Mouse (Mus musculus) kidney, postnatal 36 days (tissue): Measurements from ENCODE around the gene C1qtnf9.

Experiments
- DNase-seq, 2 experiments: peaks; one replicate each; pipeline ENCODE4 v3.0.0; 2021 to 2022; ENCODE audit warnings: mixed read lengths in 2 of 2

Gene C1qtnf9

DNA sequence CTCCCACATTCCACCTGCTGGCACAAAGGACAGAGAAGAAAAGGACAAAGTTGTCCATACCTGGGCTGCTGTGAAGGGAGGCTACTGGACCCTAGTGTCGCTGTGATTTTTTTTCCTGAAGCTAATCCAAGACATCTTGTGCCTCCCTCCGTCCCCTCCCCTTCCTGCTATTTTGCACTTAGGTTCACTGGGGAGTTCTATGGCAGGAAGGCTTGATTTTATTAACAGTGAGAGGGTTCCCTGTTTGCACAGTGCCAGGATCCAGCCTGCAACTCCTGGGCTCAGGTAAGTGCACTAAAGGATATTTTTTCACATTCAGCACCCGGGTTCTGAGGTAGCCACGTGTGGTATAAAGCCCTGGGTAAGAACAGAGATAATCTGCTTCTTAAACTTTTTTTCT lies at the start of gene C1qtnf9:
C1qtnf9 (plus strand) TSS at position 251 of the 400 bp plus-strand sequence.
- DNase-seq: no peak

DNA sequence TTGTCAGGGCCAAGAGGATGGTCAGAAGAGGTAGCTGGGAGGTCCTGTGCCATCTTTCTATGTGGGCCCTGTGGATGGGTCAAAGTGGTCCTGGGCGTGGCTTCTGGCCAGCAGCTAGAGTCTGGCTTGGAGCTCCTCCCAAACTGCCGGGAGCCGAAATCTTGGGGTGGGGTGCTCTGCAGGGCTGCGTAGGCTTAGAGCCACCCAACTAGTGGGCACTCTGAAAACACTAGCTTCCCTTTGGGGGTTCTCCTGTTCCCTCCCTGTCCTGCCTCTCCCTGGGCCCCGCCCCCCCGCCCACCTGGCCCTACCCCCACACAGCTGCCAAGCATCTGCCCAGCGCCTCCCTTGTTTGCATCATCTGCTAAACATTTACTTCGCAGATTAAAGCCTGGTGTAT lies 46.6 kb upstream of the C1qtnf9 start:
- DNase-seq: no peak

DNA sequence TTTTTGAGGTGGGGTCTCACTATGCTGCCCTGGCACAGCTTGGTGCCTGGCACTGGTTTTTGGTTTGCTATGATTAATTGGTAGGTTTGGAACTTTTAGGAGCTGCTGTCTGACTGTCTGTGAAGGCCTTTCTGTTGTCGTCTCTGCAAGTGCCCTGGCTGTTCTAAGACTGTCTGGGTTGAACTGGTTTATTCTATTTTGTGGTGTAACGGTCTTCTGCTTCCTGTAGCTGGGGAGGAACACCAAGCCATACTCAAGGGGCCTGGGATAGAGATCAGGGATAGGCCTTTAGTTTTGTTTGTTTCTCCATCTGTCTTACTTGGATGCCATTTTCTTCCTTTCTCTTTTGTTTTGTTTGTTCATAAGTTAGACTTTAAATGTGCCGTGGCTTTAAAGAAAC lies 46.0 kb upstream of the C1qtnf9 start:
- no peak for DNase-seq

DNA sequence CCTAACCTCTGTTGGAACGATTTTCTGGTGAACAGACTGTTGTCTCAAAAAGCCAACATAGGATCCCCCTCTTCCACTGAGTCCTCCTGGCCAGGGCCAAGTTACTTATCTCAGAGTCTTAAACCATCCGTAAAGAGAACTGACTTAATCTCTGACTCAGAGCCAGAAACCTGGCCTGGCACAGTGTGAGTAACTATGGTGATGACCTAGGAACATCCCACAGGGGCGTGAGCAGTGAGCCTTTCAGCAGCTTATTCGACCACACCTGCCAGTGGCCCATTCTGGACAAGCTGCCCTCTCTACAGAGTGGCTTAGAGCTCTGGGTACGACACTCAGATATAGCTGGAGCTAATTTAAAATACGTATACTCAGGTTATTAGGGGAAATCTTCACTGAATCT lies 41.8 kb upstream of the C1qtnf9 start:
- peak; percentile 43 to 69 for DNase-seq

DNA sequence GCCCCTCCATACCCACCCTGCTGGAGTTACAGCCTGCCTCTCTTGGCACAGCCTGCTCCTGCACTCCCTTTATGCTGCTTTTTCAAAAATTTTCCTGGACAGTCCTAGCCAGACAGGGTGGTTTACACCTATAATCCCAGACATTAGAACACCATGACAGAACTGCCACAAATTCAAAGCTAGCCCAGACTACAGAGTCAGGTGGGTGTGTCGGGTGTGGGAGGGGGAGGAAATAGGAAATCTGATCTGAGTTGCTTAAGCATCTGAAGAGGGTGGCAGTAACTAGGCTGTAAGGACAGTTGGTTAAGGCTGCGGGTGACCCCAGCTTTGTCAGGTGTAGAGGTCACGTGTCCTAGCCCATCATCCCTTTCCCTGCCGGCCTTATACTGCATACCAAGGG lies 40.8 kb upstream of the C1qtnf9 start:
- no peak for DNase-seq

DNA sequence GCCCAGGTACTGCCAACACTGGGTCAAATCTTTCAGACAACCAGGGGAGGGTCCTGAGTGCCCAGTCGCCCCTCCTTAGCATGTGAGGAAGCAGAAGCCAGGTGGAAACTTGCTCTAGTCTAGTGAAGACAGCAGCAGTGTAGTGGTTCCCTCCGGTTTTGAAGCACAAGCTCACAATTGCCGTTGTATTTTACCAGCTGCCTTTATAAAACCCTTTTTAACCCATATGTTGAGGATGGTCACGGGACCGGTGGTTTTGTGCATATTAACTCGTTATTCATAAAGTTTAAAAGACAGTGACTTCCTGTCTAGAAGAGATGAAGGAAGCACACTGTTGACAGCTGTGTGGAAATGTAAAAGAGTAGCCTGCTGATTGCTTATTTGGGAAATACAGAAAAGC lies 35.9 kb upstream of the C1qtnf9 start:
- no peak for DNase-seq

DNA sequence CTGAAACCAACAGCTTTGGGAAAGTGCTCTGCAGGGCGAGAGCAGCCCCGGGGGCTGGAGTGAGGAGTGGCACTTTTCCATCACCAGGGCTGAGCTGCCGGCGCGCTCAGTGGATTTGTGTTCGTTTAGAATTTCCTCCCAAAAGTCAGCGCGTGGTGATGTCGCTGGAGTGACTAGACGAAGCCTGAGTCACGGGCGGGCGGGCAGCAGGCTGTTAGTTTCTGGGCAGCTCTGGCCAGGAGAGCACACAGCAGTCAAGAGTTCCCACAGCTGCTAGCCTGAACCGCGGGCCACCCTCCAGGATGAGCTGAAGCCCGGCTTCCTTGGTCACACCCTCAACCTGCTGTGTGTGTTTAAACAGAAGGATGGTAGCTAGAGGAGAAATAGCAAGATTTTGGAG lies 35.1 kb upstream of the C1qtnf9 start:
- peak in 1 of 2 experiments; percentile 56 for DNase-seq

DNA sequence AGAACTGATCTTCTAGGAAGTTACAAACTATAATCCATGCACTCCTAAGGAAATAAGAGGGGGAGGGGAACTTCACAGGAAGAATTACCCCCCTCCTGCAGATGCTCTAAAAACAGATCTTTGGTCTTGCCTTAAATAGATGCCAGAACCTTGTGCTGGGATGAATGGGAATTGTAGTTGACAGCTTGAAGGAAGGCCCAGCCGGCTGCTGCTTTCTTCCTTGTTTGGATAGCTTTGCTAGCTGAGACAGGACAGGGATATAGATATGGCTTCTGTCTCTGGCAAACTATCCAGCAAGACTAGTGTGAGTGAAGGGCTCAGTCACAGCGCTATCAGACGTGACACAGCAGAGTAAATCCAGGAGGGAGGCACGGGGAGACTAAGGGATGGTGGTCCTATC lies 34.2 kb upstream of the C1qtnf9 start:
- DNase-seq: no peak

DNA sequence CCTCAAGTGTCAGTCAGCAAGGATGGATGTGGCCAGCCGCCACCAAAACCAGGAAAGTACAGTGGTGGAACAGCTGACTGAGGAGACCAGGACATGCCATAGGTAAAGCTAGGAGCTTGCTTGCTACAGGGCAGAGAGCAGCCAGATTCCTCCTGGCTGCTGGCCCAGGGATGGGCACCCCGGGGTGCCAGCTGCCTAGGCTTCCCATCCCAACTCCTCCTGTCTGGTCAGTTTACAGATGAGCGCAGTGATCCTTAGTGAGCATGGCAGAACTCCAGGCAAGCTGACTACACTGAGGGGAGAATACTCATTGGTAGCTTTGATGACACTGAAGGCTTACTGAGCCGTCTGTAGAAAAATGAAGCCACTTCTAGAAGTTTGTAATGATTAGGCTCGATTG lies 32.7 kb upstream of the C1qtnf9 start:
- DNase-seq: peak; percentile 39 to 56

DNA sequence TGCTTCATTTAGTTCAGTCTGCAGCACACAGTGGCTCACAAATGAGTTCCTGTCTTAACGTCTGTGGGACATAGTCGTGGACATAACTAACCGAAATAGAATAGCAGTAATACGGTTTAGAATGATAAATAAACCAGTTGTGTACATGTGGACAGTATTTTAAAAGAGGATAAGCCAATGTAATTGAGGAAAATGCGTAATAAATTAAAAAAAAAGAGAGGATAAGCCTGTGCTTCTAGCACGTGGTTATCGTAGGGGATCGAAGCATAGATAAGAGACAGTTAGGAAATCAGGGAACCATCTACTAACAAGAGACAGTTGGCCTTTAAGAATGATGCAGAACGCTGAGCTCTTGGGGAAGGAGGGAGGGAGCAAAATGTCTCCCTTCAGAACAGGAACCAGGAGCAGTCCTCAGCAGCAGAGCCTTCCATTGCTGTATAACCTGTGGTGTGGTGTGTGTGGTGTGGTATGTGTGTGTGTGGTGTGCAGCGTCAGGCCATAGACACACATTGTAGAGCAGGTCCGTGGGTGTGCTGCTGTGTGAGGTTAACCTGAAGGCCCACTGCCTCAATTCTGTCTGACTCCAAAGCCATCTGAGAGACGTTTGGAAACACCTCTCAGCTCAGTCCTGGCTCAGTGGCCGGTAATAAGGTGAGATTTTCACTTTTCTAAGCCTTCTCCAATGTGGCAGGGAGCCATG lies 31.9 kb upstream of the C1qtnf9 start:
- DNase-seq: no peak

DNA sequence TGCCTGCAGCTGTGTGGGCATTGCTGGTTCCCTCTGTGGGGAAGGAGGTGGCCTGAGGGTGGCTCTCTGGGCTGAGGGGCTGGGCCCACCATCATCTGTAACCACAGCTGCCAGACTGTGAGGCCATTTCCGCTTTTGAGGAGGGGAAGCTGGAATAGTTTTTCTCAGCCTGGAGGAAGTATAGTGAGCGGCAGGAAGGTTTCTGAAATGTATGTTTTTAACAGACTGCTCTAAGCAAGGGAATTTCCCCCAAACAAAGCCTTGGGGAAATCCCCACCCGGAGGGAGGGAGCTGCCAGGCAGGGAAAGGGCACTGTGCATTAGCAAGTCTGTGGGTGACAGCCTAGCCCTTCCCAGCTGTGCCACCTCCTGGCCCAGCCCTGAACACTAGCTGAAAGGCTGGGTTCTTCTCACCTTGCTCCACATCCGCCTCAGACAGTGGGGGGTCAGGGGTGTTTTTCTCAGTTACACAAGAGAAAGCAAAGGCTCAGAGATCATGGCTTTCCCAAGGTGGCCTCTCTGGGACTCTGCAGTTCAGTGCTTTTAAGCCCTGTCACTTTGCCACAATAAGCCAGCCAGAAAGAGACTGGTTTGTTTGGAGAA lies 31.2 kb upstream of the C1qtnf9 start:
- DNase-seq: peak; percentile 36 to 51

DNA sequence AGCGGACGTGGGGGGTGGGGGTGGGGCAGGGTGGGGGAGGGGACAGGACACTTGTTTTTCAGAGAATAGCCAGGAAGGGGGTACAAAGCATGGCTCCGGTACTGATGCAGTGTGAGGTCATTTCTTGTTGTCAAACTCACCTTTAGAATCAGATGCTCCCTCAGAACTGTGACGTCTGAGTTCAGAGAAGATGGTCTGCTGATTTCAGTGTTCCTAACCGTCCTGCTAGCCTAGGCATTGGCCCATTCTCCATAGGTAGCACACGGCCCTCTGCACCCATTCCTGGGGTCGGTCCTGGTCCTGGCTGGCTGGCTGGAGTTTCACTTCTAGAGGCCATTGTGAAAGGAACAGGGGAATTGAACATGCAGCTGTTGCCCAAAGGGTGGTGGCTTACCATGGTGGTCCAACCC lies 30.7 kb upstream of the C1qtnf9 start:
- no peak for DNase-seq

DNA sequence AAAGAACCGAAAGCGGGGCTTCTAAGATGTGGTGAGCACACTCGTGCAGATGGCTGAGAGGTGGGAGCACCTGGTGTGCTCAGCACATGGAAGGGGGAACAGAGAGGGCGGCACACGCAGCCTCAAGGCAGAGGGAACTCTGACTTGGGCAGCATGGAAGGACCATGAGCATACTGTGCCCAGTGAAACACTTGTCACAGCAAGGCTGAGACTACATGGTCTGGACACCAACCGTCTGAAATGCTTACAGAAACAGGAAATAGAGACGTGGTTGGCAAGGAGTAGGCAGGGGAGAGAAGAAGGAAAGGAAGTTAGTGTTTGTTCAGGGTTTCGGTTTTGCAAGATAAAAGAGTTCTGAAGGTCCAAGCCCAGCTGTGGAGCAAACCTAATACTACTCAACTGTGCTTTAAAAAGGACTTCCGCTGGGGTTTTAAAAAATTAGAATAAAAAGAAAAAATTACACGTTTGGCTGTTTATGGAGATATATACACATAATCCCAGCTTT lies 29.4 kb upstream of the C1qtnf9 start:
- DNase-seq: no peak

DNA sequence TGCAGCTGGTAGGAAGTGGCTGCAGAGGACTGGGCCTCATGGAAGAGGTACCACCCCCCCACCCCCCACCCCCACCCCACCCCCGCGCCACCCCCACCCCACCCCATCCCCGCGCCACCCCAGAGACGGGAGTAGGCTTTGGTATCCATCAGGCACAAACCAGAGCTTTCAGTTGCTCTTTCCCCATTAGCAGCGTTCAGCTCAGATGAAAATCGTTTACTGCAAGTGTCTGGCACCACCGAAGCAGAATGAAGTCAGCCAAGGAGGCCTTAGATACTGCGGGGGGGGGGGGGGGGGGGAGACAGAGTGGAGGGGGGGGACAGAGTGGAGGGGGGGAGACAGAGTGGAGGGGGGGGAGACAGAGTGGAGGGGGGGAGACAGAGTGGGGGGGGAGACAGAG lies 28.8 kb upstream of the C1qtnf9 start:
- no peak for DNase-seq

DNA sequence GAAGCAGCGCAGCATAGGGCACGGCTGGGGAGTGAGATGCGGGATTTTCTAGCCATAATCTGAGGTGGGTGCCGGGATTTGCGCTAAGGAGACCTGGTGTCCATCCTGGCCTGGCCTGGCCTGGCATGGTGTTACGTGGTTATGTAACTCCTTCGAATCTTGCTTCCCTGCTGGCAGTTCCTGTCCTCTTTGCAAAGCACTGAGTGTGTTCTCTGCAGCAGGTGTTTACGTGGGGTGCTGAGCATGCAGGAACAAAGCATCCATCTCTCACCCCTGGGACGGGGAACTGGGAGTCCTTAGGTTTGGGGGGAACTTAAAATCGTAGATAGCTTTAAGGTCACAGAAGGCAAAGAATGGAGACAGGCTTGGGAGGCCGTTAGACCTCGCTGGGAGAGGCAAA lies 28.3 kb upstream of the C1qtnf9 start:
- DNase-seq: no peak

DNA sequence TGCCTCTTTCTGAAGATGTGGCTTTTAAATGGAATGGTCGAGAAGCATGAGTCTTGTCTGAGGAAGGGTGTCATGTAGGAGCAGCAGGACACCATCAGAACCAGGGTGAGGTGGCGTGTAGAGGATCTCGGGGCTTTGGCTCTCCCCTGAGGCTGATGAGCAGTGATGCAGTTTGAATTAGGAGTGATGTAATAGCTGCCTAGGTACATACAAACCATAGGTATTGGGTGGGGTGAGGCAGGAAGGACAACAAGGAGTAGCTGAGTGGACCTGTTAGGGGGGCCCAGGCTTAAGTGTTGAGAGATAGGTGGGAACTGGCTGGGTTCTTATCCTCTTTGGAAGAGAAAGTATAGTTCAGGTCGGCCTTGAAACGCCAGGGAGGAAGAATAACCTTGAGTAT lies 27.4 kb upstream of the C1qtnf9 start:
- no peak for DNase-seq

DNA sequence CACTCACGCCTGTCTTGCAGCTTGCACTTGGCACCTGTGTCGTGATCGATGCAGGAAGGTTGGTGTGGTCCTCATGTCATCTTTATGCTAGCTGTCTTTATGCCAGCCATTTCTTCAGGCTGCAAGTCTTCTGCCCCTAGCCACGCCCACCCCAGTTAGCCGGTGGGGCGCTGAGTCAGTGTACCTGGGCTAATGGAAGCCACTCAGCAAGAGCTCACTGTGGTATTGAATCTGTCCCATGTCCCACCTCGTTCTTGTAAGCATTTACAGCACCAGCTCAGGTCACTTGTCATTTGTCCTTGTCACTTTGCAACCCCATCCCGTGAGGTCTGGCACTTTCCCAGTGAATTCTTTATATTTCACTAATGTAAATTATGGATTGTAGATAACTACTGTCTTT lies 26.9 kb upstream of the C1qtnf9 start:
- peak in 1 of 2 experiments; percentile 27 for DNase-seq

DNA sequence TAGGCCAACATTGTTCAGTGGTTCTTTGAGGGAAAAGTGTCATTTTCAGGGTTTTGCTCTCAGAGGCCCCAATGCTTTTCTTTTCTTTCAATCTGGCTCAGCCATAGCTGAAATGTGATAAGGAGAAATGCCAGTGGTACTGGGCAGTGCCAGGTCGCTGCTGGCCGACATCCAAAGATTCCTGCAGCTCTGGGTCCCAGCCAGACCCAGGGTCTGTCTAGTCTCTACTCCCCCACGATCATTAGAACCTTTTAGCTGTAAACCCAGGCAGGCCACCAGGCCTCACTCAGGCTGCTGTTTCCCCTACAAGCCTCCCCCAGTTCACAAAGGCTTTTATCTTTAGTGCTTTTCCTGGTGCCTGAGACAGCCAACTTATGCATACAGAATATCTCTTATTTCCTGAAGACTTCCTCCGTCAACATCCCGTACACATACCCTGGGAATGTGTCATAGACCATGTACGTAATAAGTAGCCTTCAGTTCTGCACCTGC lies 26.4 kb upstream of the C1qtnf9 start:
- DNase-seq: peak; percentile 42 to 63

DNA sequence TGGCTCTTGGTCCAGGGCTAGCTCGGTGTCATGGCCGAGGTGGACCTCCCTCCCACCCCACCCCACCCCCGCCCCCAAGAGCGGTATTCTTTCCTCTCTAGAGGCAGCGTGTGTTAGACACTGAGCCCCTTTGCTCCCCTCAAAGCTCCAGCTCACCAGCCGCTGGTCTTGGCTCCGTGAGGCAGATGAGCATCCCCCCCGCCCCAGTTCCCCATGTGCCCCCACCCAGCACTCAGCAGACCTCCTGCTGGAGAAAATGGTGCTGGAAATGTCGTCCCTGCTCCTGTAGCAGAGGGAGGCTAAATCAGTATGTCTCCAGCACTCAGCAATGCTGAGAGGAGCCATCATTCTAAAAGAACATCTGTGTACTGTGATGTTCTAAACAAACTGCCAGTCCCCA lies 24.3 kb upstream of the C1qtnf9 start:
- no peak for DNase-seq

DNA sequence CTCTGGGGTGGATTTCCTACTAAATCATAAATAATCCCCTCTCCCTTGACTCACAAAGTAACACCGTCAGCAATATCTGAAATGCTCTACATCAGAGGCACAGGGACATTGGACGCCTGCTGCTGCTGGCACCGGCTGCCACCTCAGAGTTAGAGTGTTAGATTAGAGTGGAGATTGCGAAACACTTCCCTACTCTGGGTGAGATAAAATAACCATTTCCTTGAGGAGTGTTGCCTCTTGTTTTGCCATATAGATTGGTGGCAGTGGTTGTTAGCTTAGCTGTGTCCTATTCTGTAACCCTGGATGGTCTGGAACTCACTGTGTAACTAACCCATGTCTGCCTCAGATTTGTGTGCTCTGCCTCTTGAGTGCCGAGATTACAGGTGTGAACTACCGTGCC lies 22.7 kb upstream of the C1qtnf9 start:
- no peak for DNase-seq

DNA sequence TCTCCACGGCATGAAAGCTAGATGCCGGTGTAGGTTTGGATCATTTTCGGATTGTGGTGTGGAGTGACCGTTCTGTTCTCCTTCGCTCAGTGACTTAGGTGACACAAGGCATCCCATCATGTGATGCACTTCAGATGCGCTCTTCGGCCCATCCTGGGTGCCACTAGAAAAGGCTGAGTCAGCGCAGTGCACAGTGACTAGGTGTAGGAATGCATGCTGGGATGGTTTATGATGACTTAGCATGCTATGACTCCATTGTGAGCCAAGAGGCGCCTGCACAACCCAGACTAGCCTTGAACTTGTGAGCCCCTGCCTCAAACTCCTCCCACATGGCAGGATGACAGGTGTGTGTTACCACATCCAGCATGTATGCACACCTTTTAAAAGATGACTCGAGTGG lies 21.8 kb upstream of the C1qtnf9 start:
- DNase-seq: no peak

DNA sequence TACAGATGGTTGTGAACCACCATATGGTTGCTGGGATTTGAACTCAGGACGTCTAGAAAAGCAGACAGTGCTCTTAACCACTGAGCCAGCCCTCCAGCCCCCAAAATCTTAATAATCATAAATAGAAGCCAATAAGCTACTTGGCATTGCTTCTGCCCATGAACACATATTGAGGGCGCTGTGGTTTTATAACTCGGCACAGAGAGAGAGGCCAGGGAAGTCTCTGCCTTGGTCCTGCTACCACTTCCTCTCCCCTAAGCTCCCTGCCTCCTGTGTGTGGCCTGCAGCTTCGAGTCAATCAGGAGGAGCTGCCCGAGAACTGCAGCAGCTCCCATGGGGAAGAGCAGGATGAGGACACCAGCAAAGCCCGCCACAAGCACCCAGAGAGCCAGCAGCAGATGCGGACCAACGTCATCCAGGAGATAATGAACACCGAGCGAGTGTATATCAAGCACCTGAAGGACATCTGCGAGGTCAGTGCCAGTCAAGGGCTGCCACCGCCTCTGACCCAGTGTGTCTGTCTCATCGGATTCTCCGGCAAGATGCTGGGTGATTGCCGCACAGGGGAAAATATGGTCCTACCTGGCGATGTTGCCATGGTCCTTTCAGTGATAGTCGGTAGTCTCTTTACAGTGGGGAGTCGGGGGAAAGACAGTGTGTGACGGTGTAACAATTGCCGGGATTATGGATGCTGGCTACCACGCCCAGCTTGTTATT lies 20.6 kb upstream of the C1qtnf9 start:
- DNase-seq: no peak

DNA sequence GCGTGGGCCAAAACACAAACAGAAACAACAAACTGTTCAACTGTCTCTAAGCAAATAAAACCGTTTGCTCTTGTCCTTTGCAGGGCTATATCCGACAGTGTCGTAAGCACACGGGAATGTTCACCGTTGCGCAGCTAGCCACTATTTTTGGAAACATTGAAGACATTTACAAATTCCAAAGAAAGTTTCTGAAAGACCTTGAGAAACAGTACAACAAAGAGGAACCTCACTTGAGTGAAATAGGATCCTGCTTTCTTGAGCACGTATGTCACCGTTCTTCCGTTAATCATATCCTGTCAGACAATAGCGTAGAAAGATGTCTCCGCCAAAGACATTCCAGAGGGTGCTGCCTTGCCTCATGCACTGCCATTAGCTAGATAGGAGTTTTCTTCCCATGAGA lies 18.1 kb upstream of the C1qtnf9 start:
- DNase-seq: no peak

DNA sequence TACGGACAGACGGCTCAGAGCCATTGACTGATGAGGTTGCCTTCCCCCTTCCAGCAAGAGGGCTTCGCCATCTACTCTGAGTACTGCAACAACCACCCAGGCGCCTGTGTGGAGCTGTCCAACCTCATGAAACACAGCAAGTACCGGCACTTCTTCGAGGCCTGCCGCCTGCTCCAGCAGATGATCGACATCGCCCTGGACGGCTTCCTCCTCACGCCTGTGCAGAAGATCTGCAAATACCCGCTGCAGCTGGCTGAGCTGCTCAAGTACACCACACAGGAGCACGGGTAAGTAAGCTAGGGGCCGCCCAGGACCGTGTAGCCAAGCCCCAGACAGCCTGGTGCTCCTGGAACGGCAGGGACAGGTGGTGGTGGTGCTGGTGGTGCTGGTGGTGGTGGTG lies 16.4 kb upstream of the C1qtnf9 start:
- no peak for DNase-seq
